Mouse (Mus musculus) midbrain, embryonic 15.5 days (tissue): ENCODE measurements around the gene Cnn2. TPM values are rescaled to one million over a fixed set of nuclear protein-coding genes. Genes with fewer than 3 reads are reported as not detected.

Experiments
- ATAC-seq: fragments of 200-750 bp; cut with Nextera tagmentation; replicated peaks from 2 replicates; pipeline ENCODE4 v1.8.0; 2017; ENCODE audit warnings: moderate TSS enrichment
- H3K27ac ChIP-seq: fragments of 300-500 bp; sonication (generic); 2 replicates; pipeline ENCODE4 v1.5.1; 2015; ENCODE audit warnings: mild to moderate bottlenecking, inconsistent platforms
- H3K27me3 ChIP-seq: fragments of 300-500 bp; sonication (generic); replicated peaks from 2 replicates; pipeline ENCODE4 v1.6.1; 2015; ENCODE audit warnings: inconsistent platforms
- H3K36me3 ChIP-seq: fragments of 300-500 bp; sonication (generic); replicated peaks from 2 replicates; pipeline ENCODE4 v1.6.1; 2015; ENCODE audit warnings: inconsistent platforms
- H3K4me1 ChIP-seq: fragments of 300-500 bp; sonication (generic); 2 replicates; pipeline ENCODE4 v1.6.1; 2015; ENCODE audit warnings: inconsistent platforms
- H3K4me2 ChIP-seq: fragments of 300-500 bp; sonication (generic); 2 replicates; pipeline ENCODE4 v1.6.1; 2015; ENCODE audit warnings: inconsistent platforms, mild to moderate bottlenecking, moderate library complexity
- H3K4me3 ChIP-seq: fragments of 300-500 bp; sonication (generic); 2 replicates; pipeline ENCODE4 v1.5.1; 2015; ENCODE audit warnings: mild to moderate bottlenecking, inconsistent platforms
- H3K9ac ChIP-seq: fragments of 300-500 bp; sonication (generic); 2 replicates; pipeline ENCODE4 v1.6.1; 2015; ENCODE audit warnings: mild to moderate bottlenecking, inconsistent platforms
- H3K9me3 ChIP-seq: fragments of 300-500 bp; sonication (generic); 2 replicates; pipeline ENCODE4 v1.6.1; 2016; ENCODE audit warnings: inconsistent platforms
- WGBS: fragments of 180-500 bp; shearing (Covaris S2); methylation state at CpG from one replicate; pipeline ENCODE4 v1.1.7; 2015; ENCODE audit warnings: mixed read lengths; 5-methylcytosine and 5-hydroxymethylcytosine counted together
- polyA plus RNA-seq: library from polyadenylated mRNA; unstranded; fragments of >200 nt; fragmentation: Nextera tagmentation; extraction: Ambion mirVana; gene quantifications from 2 replicates; pipeline ENCODE4 v1.2.1, GENCODE M21; 2015

The Cnn2 gene
- 28.6 and 34.4 TPM in 2 replicates for polyA plus RNA-seq

DNA sequence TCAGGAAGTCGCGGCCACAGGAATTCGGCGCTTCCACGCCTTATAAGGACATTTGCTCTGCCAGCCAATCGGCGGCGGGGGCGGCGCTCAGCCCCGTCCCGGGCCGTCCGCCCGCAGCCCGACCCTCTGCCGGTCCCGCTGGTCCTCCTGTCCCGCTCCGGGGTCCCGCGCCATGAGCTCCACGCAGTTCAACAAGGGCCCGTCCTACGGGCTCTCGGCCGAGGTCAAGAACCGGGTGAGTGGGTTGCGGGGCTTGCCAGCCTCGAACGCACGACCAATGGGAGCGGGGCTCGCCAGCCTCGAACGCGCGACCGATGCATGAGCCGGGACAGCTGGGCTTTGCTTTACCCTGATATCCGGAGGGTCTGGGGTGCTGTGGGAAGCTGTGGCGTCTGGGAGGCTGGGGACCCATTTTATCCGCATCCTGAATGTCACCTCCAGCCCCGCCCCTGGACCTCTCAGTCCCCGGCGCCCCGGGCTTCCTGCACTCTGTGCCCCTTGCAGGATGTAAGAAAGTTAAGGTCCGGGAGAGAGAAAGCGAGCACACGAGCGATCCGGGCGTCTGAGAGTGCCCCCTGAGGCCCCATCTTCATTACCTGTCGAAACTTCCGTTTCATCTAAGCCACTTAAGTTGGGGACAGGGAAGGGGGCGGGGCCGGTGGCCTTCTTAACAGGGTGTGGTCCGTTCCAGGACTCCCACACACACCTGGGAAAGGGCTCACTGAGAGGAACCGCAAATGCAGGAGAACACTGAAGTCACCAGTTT, at the start of gene Cnn2:
TSS of gene Cnn2 (plus strand) at position 79 of the 766 bp plus-strand sequence.
- Histone ChIP-seq H3K9me3 (no peaks in the 10 kb centered on the region), H3K4me3 (peak within 1 kb of the TSS; percentile 40), H3K36me3 (no peaks in the 10 kb centered on the region), H3K9ac (peak within 1 kb of the TSS; percentile 23), H3K4me2 (peak within 1 kb of the TSS; percentile 56), H3K27ac (no peak within 1 kb of the TSS), H3K4me1 (peaks cover 27% of the 10 kb centered on the region), H3K27me3 (peaks cover 42% of the 10 kb centered on the region)
- 2% methylated on average over 59 of the region's 59 CpGs for WGBS
- no peak for ATAC-seq

DNA sequence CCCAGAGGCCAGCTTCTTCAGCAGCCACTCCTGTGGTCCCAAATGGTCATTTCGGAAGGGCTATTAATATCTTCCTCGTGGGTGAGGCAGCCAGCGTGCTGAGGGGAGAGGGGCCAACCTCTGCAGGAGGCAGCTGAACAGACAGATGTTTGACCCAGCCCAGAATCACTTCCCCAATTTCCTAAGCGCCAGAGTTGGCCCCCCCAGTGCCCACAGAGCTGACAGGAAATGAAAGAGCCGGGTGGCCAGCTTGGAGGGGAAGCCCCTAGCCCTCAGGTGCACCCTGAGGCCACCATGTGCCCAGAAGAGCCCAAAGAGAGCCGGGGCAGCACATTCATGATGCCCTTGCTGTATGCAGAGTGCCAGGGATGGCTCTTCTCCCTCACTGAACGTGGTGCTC, 47.6 kb upstream of the Cnn2 start:
- no peaks in the 10 kb centered on the region for H3K9me3 ChIP-seq
- WGBS: 75% methylated on average over 7 of the region's 7 CpGs
- H3K4me3 ChIP-seq: no peak overlapping the region
- H3K9ac ChIP-seq: no peak overlapping the region
- no peak overlapping the region for H3K27ac ChIP-seq
- H3K4me1 ChIP-seq: peaks cover 16% of the 10 kb centered on the region
- ATAC-seq: no peak
- H3K27me3 ChIP-seq: no peaks in the 10 kb centered on the region
- H3K4me2 ChIP-seq: no peak overlapping the region
- H3K36me3 ChIP-seq: no peaks in the 10 kb centered on the region

DNA sequence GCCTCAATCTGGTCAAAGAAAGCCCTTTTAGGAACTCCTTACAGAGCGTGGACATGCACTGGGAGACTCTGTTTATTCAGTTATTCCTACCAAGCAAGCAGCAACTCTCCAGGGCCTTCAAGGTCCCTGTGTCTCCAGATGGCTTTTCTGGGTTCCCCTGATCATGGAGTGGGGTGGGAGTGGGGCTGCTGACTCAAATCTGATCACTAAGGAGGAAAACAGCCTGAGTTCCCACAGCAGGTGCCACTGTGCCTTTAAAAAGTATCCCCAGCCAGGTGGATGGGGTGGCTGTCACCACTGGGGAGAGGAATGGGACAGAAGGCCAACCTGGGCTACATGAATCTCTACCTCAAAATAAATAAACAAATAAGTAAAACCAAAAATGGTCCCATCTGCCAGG, 45.4 kb upstream of the Cnn2 start:
- 85% methylated on average over 1 of the region's 1 CpGs for WGBS
- Histone ChIP-seq H3K4me1 (peaks cover 10% of the 10 kb centered on the region), H3K4me3 (no peak overlapping the region), H3K27ac (no peak overlapping the region), H3K27me3 (no peaks in the 10 kb centered on the region), H3K36me3 (no peaks in the 10 kb centered on the region), H3K9me3 (no peaks in the 10 kb centered on the region), H3K4me2 (no peak overlapping the region), H3K9ac (no peak overlapping the region)
- no peak for ATAC-seq

DNA sequence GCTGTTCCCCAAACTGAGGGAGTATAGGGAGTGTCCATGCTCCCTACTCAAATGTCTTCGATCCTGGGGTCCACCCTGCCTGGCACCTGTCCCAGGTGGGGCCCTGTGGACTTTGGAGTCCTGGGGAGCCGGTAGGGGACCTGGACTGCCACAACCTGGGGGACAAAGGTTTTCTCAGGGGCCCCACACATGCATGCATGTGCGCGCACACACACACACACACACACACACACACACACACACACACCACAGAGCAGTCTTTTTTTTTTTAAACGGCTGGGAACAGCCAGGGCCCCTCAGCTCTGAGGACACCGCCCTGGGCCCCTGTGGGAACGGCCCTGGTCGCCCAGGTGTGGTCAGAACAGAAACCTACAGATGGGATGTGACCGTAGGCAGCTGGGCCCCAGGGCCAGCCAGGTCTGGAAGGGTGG, 44.9 kb upstream of the Cnn2 start:
- H3K36me3 ChIP-seq: no peaks in the 10 kb centered on the region
- no peaks in the 10 kb centered on the region for H3K27me3 ChIP-seq
- ATAC-seq: no peak
- H3K9me3 ChIP-seq: no peaks in the 10 kb centered on the region
- 75% methylated on average over 9 of the region's 9 CpGs for WGBS
- H3K4me1 ChIP-seq: peaks cover 10% of the 10 kb centered on the region
- no peak overlapping the region for H3K27ac ChIP-seq
- H3K9ac ChIP-seq: no peak overlapping the region
- H3K4me3 ChIP-seq: no peak overlapping the region
- no peak overlapping the region for H3K4me2 ChIP-seq

- 24% methylated on average over 16 of the region's 16 CpGs for WGBS
- H3K9ac ChIP-seq: no peak overlapping the region
- peaks cover 10% of the 10 kb centered on the region for H3K4me1 ChIP-seq
- no peak overlapping the region for H3K4me2 ChIP-seq
- no peak overlapping the region for H3K4me3 ChIP-seq
- no peaks in the 10 kb centered on the region; the same call in 1 of the 2 replicates for H3K36me3 ChIP-seq
- H3K27ac ChIP-seq: no peak overlapping the region
- no peaks in the 10 kb centered on the region for H3K9me3 ChIP-seq
- H3K27me3 ChIP-seq: no peaks in the 10 kb centered on the region
- ATAC-seq: no peak
Measured at GRCm38 (mm10) chr10:79945507-79946234, 42.7 kb upstream of the Cnn2 start.

GRCm38 (mm10) chr10:79946752-79947322, 41.5 kb upstream of the Cnn2 start:
- no peak for ATAC-seq
- Histone ChIP-seq H3K9ac (no peak overlapping the region), H3K27me3 (no peaks in the 10 kb centered on the region), H3K4me3 (no peak overlapping the region), H3K9me3 (no peaks in the 10 kb centered on the region), H3K4me2 (no peak overlapping the region), H3K27ac (no peak overlapping the region), H3K4me1 (peaks cover 10% of the 10 kb centered on the region), H3K36me3 (peaks cover 8% of the 10 kb centered on the region; the same call in 1 of the 2 replicates)
- WGBS: 35% methylated on average over 7 of the region's 7 CpGs

DNA sequence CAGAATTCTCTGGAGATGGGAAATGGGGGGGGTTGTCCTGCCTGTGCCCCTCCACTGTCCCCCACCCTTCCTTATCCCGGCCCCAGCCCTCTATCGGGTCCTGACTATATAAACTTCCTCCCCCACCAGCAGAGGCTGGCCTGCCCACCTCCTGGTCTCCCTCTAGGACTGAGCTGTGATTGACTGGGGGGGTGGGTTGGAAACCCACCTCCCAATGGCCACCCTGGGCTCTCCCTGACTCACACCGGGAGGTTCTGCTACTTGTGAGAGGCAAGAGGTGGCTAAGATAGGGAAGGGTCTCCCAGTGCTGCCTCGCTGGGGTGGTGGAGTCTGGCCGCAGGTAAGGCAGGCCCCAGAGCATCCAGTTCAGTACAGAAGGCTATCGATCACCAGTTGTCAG, 40.9 kb upstream of the Cnn2 start:
- Histone ChIP-seq H3K9me3 (no peaks in the 10 kb centered on the region), H3K4me2 (no peak overlapping the region), H3K27me3 (no peaks in the 10 kb centered on the region), H3K4me3 (no peak overlapping the region), H3K27ac (no peak overlapping the region), H3K9ac (no peak overlapping the region), H3K36me3 (peaks cover 8% of the 10 kb centered on the region; the same call in 1 of the 2 replicates), H3K4me1 (peaks cover 10% of the 10 kb centered on the region)
- 81% methylated on average over 6 of the region's 6 CpGs for WGBS
- no peak for ATAC-seq

GRCm38 (mm10) chr10:79949873-79950272, 38.5 kb upstream of the Cnn2 start:
- Histone ChIP-seq H3K4me2 (no peak overlapping the region), H3K4me3 (no peak overlapping the region), H3K27me3 (no peaks in the 10 kb centered on the region), H3K36me3 (peaks cover 17% of the 10 kb centered on the region; the same call in 1 of the 2 replicates), H3K9me3 (no peaks in the 10 kb centered on the region), H3K4me1 (peaks cover 10% of the 10 kb centered on the region), H3K9ac (no peak overlapping the region), H3K27ac (no peak overlapping the region)
- WGBS: 93% methylated on average over 4 of the region's 4 CpGs
- no peak for ATAC-seq

- no peaks in the 10 kb centered on the region for H3K9me3 ChIP-seq
- peaks cover 17% of the 10 kb centered on the region; the same call in 1 of the 2 replicates for H3K36me3 ChIP-seq
- WGBS: 79% methylated on average over 18 of the region's 18 CpGs
- ATAC-seq: no peak
- H3K27ac ChIP-seq: no peak overlapping the region
- no peak overlapping the region for H3K9ac ChIP-seq
- no peak overlapping the region for H3K4me3 ChIP-seq
- H3K4me1 ChIP-seq: peaks cover 7% of the 10 kb centered on the region
- no peaks in the 10 kb centered on the region for H3K27me3 ChIP-seq
- H3K4me2 ChIP-seq: no peak overlapping the region
Measured at GRCm38 (mm10) chr10:79950661-79951060, 37.7 kb upstream of the Cnn2 start.

GRCm38 (mm10) chr10:79953946-79954345, 34.4 kb upstream of the Cnn2 start:
- no peak for ATAC-seq
- no peaks in the 10 kb centered on the region for H3K4me1 ChIP-seq
- H3K9me3 ChIP-seq: no peaks in the 10 kb centered on the region
- H3K4me3 ChIP-seq: no peak overlapping the region
- H3K9ac ChIP-seq: no peak overlapping the region
- no peak overlapping the region for H3K27ac ChIP-seq
- H3K4me2 ChIP-seq: no peak overlapping the region
- peaks cover 17% of the 10 kb centered on the region; the same call in 1 of the 2 replicates for H3K36me3 ChIP-seq
- H3K27me3 ChIP-seq: no peaks in the 10 kb centered on the region
- WGBS: 90% methylated on average over 6 of the region's 6 CpGs

- Histone ChIP-seq H3K27ac (no peak overlapping the region), H3K4me2 (no peak overlapping the region), H3K4me3 (no peak overlapping the region), H3K9ac (no peak overlapping the region), H3K9me3 (no peaks in the 10 kb centered on the region), H3K36me3 (peaks cover 17% of the 10 kb centered on the region; the same call in 1 of the 2 replicates), H3K4me1 (peaks cover 3% of the 10 kb centered on the region), H3K27me3 (no peaks in the 10 kb centered on the region)
- no peak for ATAC-seq
- 76% methylated on average over 9 of the region's 9 CpGs for WGBS
Measured at GRCm38 (mm10) chr10:79955691-79956090, 32.7 kb upstream of the Cnn2 start.

DNA sequence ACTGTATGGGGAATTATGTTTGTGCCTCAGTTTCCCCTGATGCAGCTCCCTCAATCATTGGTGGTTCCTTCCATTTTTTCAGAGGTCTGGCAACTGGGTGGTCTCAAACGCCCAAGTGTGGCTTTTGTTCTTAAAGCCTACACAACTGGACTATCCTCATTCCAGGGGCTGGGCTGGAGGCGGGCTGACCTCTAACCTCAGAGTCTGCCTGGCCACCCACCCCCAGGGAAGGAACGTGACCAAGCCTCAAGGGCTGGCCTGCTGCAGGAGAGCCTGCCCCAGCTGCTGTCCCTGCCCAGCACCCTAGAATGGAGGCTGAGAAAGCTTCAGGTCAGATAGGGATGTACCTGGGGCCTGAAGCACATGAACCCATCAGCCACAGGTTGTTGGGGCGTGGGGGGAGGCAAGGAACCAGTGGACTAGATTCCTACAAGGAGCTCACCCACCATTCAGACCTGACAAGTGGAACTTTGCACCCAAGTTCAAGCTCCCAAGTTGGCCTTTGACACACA, 31.7 kb upstream of the Cnn2 start:
- WGBS: 20% methylated on average over 4 of the region's 4 CpGs
- peaks cover 9% of the 10 kb centered on the region; the same call in 1 of the 2 replicates for H3K36me3 ChIP-seq
- no peak overlapping the region for H3K4me3 ChIP-seq
- ATAC-seq: no peak
- H3K9me3 ChIP-seq: no peaks in the 10 kb centered on the region
- H3K4me1 ChIP-seq: peaks cover 9% of the 10 kb centered on the region
- no peaks in the 10 kb centered on the region for H3K27me3 ChIP-seq
- no peak overlapping the region for H3K4me2 ChIP-seq
- H3K27ac ChIP-seq: no peak overlapping the region
- no peak overlapping the region for H3K9ac ChIP-seq
